Mouse (Mus musculus): ENCODE data around the gene Epb41l2. TPM values are rescaled to one million over a fixed set of nuclear protein-coding genes. Genes with fewer than 3 reads are reported as not detected.

The Epb41l2 gene
- total and polyA plus RNA-seq, 2 experiments, result 6.8 to 17.4 TPM

- H3K36me3 ChIP-seq (ENCODE audit: control insufficient read depth, insufficient read depth, low read length), result no peaks in the 10 kb centered on the region
- H3K79me2 ChIP-seq (ENCODE audit: control insufficient read depth, insufficient read depth, low read length), result no peaks in the 10 kb centered on the region; the same call in 1 of the 2 replicates
- no peak overlapping the region; the same call in 1 of the 2 replicates for H3K4me3 ChIP-seq (ENCODE audit: insufficient read depth, low read depth, low read length)
- H3K9ac ChIP-seq (ENCODE audit: low read depth, low read length), result no peak overlapping the region; the same call in 1 of the 2 replicates
- no peak for TF ChIP-seq CTCF (IDR thresholded peaks at IDR 0.05; ENCODE audit: low read depth, low read length)
- TF ChIP-seq POLR2A (IDR thresholded peaks at IDR 0.05; ENCODE audit: extremely low read depth, insufficient read depth, low read length), result no peak
- peaks cover 7% of the 10 kb centered on the region for H3K4me1 ChIP-seq (ENCODE audit: control insufficient read depth, insufficient read depth, low read length)
- DNase-seq (ENCODE audit: extremely low read depth, low read depth, low spot score), result no peak
- H3K27ac ChIP-seq (replicated peaks; ENCODE audit: insufficient read depth, low read depth, low read length), result no peak overlapping the region
- no peaks in the 10 kb centered on the region for H3K27me3 ChIP-seq (ENCODE audit: control insufficient read depth, insufficient read depth, low read length)
- 66% methylated on average over 5 of the region's 5 CpGs for WGBS
Observed at GRCm38 (mm10) chr10:25432938-25433337, 73.3 kb downstream of the Epb41l2 start.

DNA sequence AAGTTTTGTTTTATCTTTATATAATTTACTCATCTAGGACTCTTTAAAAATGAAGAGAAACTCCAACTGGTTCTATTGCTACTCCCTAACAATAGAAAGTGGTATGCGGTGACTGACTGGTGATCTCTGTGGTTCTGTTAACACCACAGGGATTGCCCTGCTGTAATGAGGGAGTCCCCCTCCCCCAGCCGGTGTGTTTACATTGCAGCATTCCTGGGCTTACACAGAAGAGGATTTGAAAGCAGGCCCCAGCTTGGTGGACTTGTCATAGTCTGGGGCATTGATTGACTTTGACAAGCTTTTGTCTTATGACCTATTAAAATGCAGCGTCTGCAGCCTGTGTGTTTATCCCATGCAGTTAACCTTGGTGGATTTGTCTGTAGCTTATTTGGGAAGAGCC, 73.9 kb downstream of the Epb41l2 start:
- Histone ChIP-seq H3K36me3 (ENCODE audit: control insufficient read depth, insufficient read depth, low read length) (no peaks in the 10 kb centered on the region), H3K4me1 (ENCODE audit: control insufficient read depth, insufficient read depth, low read length) (peaks cover 7% of the 10 kb centered on the region), H3K79me2 (ENCODE audit: control insufficient read depth, insufficient read depth, low read length) (no peaks in the 10 kb centered on the region; the same call in 1 of the 2 replicates), H3K27me3 (ENCODE audit: control insufficient read depth, insufficient read depth, low read length) (no peaks in the 10 kb centered on the region), H3K4me3 (ENCODE audit: insufficient read depth, low read depth, low read length) (no peak overlapping the region), H3K27ac (replicated peaks; ENCODE audit: insufficient read depth, low read depth, low read length) (no peak overlapping the region), H3K9ac (ENCODE audit: low read depth, low read length) (no peak overlapping the region)
- no peak for DNase-seq (ENCODE audit: extremely low read depth, low read depth, low spot score)
- TF ChIP-seq POLR2A (IDR thresholded peaks at IDR 0.05; ENCODE audit: extremely low read depth, insufficient read depth, low read length) (no peak), CTCF (IDR thresholded peaks at IDR 0.05; ENCODE audit: low read depth, low read length) (no peak)
- 37% methylated on average over 3 of the region's 3 CpGs for WGBS

DNA sequence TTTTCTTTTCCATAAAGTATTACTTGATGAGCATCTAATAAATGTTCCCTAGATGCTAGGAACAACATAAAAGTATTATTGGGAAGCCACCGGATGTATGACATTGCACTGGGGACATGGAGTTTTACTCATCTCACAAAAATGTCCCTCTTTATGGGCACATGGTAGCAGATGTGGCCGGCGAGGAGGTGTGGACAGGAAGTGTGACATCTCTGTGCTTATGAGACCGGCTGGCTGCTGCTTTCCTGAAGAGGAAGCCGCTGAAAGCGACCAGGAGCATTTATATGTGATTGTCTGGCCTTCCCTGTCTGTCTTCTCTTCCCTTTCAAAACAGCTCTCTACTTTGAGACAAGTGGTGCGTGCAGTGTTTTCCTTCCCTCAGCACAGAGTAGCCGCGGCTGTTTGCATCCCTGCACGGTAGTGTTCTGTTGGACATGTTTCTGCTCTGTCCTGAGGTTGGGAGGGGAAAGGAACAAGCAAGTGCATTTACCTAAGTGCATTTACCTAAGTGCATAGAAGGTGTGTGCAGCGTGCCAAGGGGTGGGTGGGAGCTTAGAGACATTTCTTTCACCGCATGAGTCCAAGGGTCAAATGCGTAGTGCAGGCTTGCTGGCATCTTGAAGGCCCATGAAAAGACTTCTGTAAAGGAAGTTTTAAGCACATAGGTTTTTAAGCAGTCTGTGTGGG, 74.9 kb downstream of the Epb41l2 start:
- Histone ChIP-seq H3K79me2 (ENCODE audit: control insufficient read depth, insufficient read depth, low read length) (no peaks in the 10 kb centered on the region; the same call in 1 of the 2 replicates), H3K4me3 (ENCODE audit: insufficient read depth, low read depth, low read length) (no peak overlapping the region), H3K4me1 (ENCODE audit: control insufficient read depth, insufficient read depth, low read length) (peaks cover 7% of the 10 kb centered on the region), H3K27ac (replicated peaks; ENCODE audit: insufficient read depth, low read depth, low read length) (peak overlapping the region; percentile 1; the same call in 1 of the 2 replicates), H3K27me3 (ENCODE audit: control insufficient read depth, insufficient read depth, low read length) (no peaks in the 10 kb centered on the region), H3K9ac (ENCODE audit: low read depth, low read length) (no peak overlapping the region), H3K36me3 (ENCODE audit: control insufficient read depth, insufficient read depth, low read length) (no peaks in the 10 kb centered on the region)
- 68% methylated on average over 13 of the region's 13 CpGs for WGBS
- TF ChIP-seq POLR2A (IDR thresholded peaks at IDR 0.05; ENCODE audit: extremely low read depth, insufficient read depth, low read length), result no peak
- TF ChIP-seq CTCF (IDR thresholded peaks at IDR 0.05; ENCODE audit: low read depth, low read length), result no peak
- peak; percentile 23 for DNase-seq (ENCODE audit: extremely low read depth, low read depth, low spot score)

- Histone ChIP-seq H3K27ac (replicated peaks; ENCODE audit: insufficient read depth, low read depth, low read length) (no peak overlapping the region), H3K79me2 (ENCODE audit: control insufficient read depth, insufficient read depth, low read length) (no peaks in the 10 kb centered on the region; the same call in 1 of the 2 replicates), H3K36me3 (ENCODE audit: control insufficient read depth, insufficient read depth, low read length) (no peaks in the 10 kb centered on the region), H3K4me1 (ENCODE audit: control insufficient read depth, insufficient read depth, low read length) (peaks cover 7% of the 10 kb centered on the region), H3K27me3 (ENCODE audit: control insufficient read depth, insufficient read depth, low read length) (no peaks in the 10 kb centered on the region), H3K4me3 (ENCODE audit: insufficient read depth, low read depth, low read length) (no peak overlapping the region), H3K9ac (ENCODE audit: low read depth, low read length) (no peak overlapping the region)
- 71% methylated on average over 6 of the region's 6 CpGs for WGBS
- TF ChIP-seq CTCF (IDR thresholded peaks at IDR 0.05; ENCODE audit: low read depth, low read length) (no peak), POLR2A (IDR thresholded peaks at IDR 0.05; ENCODE audit: extremely low read depth, insufficient read depth, low read length) (no peak)
- DNase-seq (ENCODE audit: extremely low read depth, low read depth, low spot score), result peak; percentile 17
Observed at GRCm38 (mm10) chr10:25436703-25437401, 77.3 kb downstream of the Epb41l2 start.

- no peaks in the 10 kb centered on the region; the same call in 1 of the 2 replicates for H3K79me2 ChIP-seq (ENCODE audit: control insufficient read depth, insufficient read depth, low read length)
- H3K36me3 ChIP-seq (ENCODE audit: control insufficient read depth, insufficient read depth, low read length), result no peaks in the 10 kb centered on the region
- H3K4me1 ChIP-seq (ENCODE audit: control insufficient read depth, insufficient read depth, low read length), result peaks cover 2% of the 10 kb centered on the region; the same call in 1 of the 2 replicates
- no peak overlapping the region for H3K27ac ChIP-seq (replicated peaks; ENCODE audit: insufficient read depth, low read depth, low read length)
- H3K9ac ChIP-seq (ENCODE audit: low read depth, low read length), result no peak overlapping the region
- H3K4me3 ChIP-seq (ENCODE audit: insufficient read depth, low read depth, low read length), result no peak overlapping the region
- no peak for DNase-seq (ENCODE audit: extremely low read depth, low read depth, low spot score)
- H3K27me3 ChIP-seq (ENCODE audit: control insufficient read depth, insufficient read depth, low read length), result no peaks in the 10 kb centered on the region
- WGBS, result 97% methylated on average over 6 of the region's 6 CpGs
- TF ChIP-seq CTCF (IDR thresholded peaks at IDR 0.05; ENCODE audit: low read depth, low read length) (no peak), POLR2A (IDR thresholded peaks at IDR 0.05; ENCODE audit: extremely low read depth, insufficient read depth, low read length) (no peak)
Observed at GRCm38 (mm10) chr10:25437586-25438298, 78.1 kb downstream of the Epb41l2 start.
